Mouse (Mus musculus) sigmoid colon, adult 10 weeks (tissue): ENCODE measurements around the gene A630095N17Rik. TPM values are rescaled to one million over a fixed set of nuclear protein-coding genes. Genes with fewer than 3 reads are reported as not detected.

Source experiments
- polyA plus RNA-seq: library from polyadenylated mRNA; stranded (reverse); fragments of 350-450 nt; fragmentation: Illumina TruSeq; extraction: RNeasy Lipid Tissue Mini Kit (QIAGEN cat#74804); gene quantifications from one replicate; pipeline ENCODE4 v1.2.3, GENCODE M21; 2014; ENCODE audit warnings: low read depth, low replicate concordance

Gene A630095N17Rik
- polyA plus RNA-seq: not detected

GRCm38 (mm10) chr1:75231664-75232152 is at the start of gene A630095N17Rik:
TSS of gene A630095N17Rik (minus strand) at chr1:75232102.

GRCm38 (mm10) chr1:75278228-75278627 is 46.3 kb upstream of the A630095N17Rik start, which contains the start of gene Resp18:
TSS of gene Resp18 (minus strand) at chr1:75278415.

GRCm38 (mm10) chr1:75264091-75264880 is 32.4 kb upstream of the A630095N17Rik start, which contains the start of gene Ptprn:
TSS of gene Ptprn (minus strand) at chr1:75264502.

GRCm38 (mm10) chr1:75236117-75237050 is 4.5 kb upstream of the A630095N17Rik start, which contains the start of gene Dnajb2:
TSS of gene Dnajb2 (plus strand) at chr1:75236406.

GRCm38 (mm10) chr1:75219531-75219930 is 12.4 kb downstream of the A630095N17Rik start, which contains the start of gene Tuba4a:
TSS of gene Tuba4a (minus strand) at chr1:75219865.

GRCm38 (mm10) chr1:75210136-75211087 is 21.5 kb downstream of the A630095N17Rik start, which contains the start of the genes Glb1l and Stk16:
TSS of gene Glb1l (minus strand) at chr1:75210813.
TSS of gene Stk16 (plus strand) at chr1:75210838.

GRCm38 (mm10) chr1:75191622-75192402 is 40.1 kb downstream of the A630095N17Rik start, which contains the start of the genes Ankzf1 and Atg9a:
TSS of gene Ankzf1 (plus strand) at chr1:75192151.
TSS of gene Atg9a (minus strand) at chr1:75192196.

GRCm38 (mm10) chr1:75180105-75180590 is 51.8 kb downstream of the A630095N17Rik start, which contains the start of gene Abcb6:
TSS of gene Abcb6 (minus strand) at chr1:75180392.

Other genes starting within 250 kb of the A630095N17Rik start
- gene Nhej1, start 106.9 kb downstream of the A630095N17Rik start, polyA plus RNA-seq: 0.60 TPM
- gene Slc23a3, start 98.2 kb downstream of the A630095N17Rik start, polyA plus RNA-seq: 1.2 TPM
- gene Cnppd1, start 89.4 kb downstream of the A630095N17Rik start, polyA plus RNA-seq: 13.5 TPM
- gene Retreg2, start 89.3 kb downstream of the A630095N17Rik start, polyA plus RNA-seq: 6.9 TPM
- 1.2 TPM for gene Zfand2b, start 63.5 kb downstream of the A630095N17Rik start, polyA plus RNA-seq
- gene Abcb6, start 51.7 kb downstream of the A630095N17Rik start, polyA plus RNA-seq: 8.4 TPM
- 30.1 TPM for gene Ankzf1, start 40.0 kb downstream of the A630095N17Rik start, polyA plus RNA-seq
- gene Atg9a, start 39.9 kb downstream of the A630095N17Rik start, polyA plus RNA-seq: 16.5 TPM
- gene Glb1l, start 21.3 kb downstream of the A630095N17Rik start, polyA plus RNA-seq: 9.3 TPM
- gene Stk16, start 21.3 kb downstream of the A630095N17Rik start, polyA plus RNA-seq: 13.5 TPM
- 7.6 TPM for gene Tuba4a, start 12.2 kb downstream of the A630095N17Rik start, polyA plus RNA-seq
- 12.7 TPM for gene Dnajb2, start 4.3 kb upstream of the A630095N17Rik start, polyA plus RNA-seq
- gene Ptprn, start 32.4 kb upstream of the A630095N17Rik start, polyA plus RNA-seq: not detected
- 11.1 TPM for gene Resp18, start 46.3 kb upstream of the A630095N17Rik start, polyA plus RNA-seq
- gene Dnpep, start 85.9 kb upstream of the A630095N17Rik start, polyA plus RNA-seq: 3.1 TPM
- 20.1 TPM for gene Des, start 128.2 kb upstream of the A630095N17Rik start, polyA plus RNA-seq
- gene Speg, start 143.2 kb upstream of the A630095N17Rik start, polyA plus RNA-seq: 2.6 TPM
- 12.7 TPM for gene Gmppa, start 203.8 kb upstream of the A630095N17Rik start, polyA plus RNA-seq
- not detected for gene Asic4, start 218.3 kb upstream of the A630095N17Rik start, polyA plus RNA-seq
- 0.50 TPM for gene Chpf, start 247.2 kb upstream of the A630095N17Rik start, polyA plus RNA-seq
- not detected for gene Tmem198, start 247.4 kb upstream of the A630095N17Rik start, polyA plus RNA-seq